Mouse (Mus musculus) intestine, embryonic 16.5 days (tissue): Measurements from ENCODE around the gene Iqcf3. TPM values are rescaled to one million over a fixed set of nuclear protein-coding genes. Genes with fewer than 3 reads are reported as not detected.
A peak's percentile ranks its signal among the peaks of the same experiment; 100 is the strongest.

Experiments
- ATAC-seq: fragments of 200-750 bp; cut with Nextera tagmentation; 2 replicates; pipeline ENCODE4 v1.8.0; 2017; ENCODE audit warnings: moderate TSS enrichment, moderate library complexity
- H3K27ac ChIP-seq: fragments of 300-500 bp; sonication (generic); 2 replicates; pipeline ENCODE4 v1.5.1; 2014; ENCODE audit warnings: mild to moderate bottlenecking, low read length
- H3K27me3 ChIP-seq: fragments of 300-500 bp; sonication (generic); replicated peaks from 2 replicates; pipeline ENCODE4 v1.6.1; 2014; ENCODE audit warnings: low read length, control low read depth, mixed read lengths; ENCODE audit not compliant: control insufficient read depth, insufficient read depth
- H3K36me3 ChIP-seq: fragments of 300-500 bp; sonication (generic); 2 replicates; pipeline ENCODE4 v1.6.1; 2014; ENCODE audit warnings: low read length, control low read depth; ENCODE audit not compliant: control insufficient read depth, insufficient read depth
- H3K4me1 ChIP-seq: fragments of 300-500 bp; sonication (generic); 2 replicates; pipeline ENCODE4 v1.6.1; 2014; ENCODE audit warnings: low read length, control low read depth, mixed read lengths; ENCODE audit not compliant: control insufficient read depth, insufficient read depth
- H3K4me2 ChIP-seq: fragments of 300-500 bp; sonication (generic); 2 replicates; pipeline ENCODE4 v1.6.1; 2014; ENCODE audit warnings: low read depth, low read length, control low read depth
- H3K4me3 ChIP-seq: fragments of 300-500 bp; sonication (generic); 2 replicates; pipeline ENCODE4 v1.5.1; 2014; ENCODE audit warnings: mild to moderate bottlenecking, low read length
- H3K9ac ChIP-seq: fragments of 300-500 bp; sonication (generic); 2 replicates; pipeline ENCODE4 v1.6.1; 2014; ENCODE audit warnings: low read depth, low read length
- H3K9me3 ChIP-seq: fragments of 300-500 bp; sonication (generic); 2 replicates; pipeline ENCODE4 v1.6.1; 2016; ENCODE audit warnings: low read length, control low read depth; ENCODE audit not compliant: control insufficient read depth
- WGBS: fragments of 180-500 bp; shearing (Covaris S2); extraction: QIAGEN DNeasy Blood & Tissue Kit; methylation state at CpG from one replicate; pipeline ENCODE4 v1.1.7; 2014; 5-methylcytosine and 5-hydroxymethylcytosine counted together
- polyA plus RNA-seq: library from polyadenylated mRNA; unstranded; fragments of >200 nt; fragmentation: Nextera tagmentation; extraction: Ambion mirVana; gene quantifications from 2 replicates; pipeline ENCODE4 v1.2.1, GENCODE M21; 2015

Iqcf3 gene
- polyA plus RNA-seq, 1 experiment from 2014 or later: not detected

DNA sequence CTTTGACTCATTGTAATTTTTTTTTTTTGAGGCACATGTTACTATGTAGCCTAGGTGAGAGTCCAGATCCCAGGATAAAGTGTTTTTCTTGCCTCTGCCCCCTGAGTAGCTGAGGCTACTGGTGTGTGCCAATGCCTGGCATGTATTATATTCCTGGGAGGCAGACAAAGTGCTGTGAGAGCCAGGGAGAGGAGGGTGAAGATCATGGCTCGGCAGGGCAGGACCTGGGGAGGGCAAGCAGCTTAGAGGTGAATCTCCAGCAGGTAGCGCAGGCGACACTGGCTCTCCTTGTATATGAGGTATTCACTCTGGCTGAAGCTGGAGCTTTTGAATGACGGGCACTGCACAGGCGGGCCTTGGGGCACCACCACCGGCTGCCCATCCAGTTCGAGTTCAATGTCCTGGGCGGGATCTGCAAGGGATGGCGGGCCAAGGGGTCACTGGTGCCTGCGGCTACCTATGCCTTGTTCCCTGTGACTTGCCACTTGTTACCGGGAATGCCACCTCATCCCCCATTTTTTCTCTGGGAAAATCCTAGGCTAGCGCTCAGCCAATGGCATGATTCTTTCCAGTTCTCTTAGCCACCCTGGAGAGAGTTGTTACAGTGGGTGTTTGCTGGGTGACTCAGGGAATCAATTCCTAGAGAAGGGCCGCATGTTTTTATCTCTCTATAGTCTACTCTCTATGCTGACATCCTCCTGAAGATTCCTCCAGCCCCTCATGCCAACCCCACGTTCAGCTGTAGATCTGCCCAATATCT lies 90.3 kb downstream of the Iqcf3 start:
- Histone ChIP-seq H3K36me3 (no peaks in the 10 kb centered on the region), H3K4me1 (peaks cover 39% of the 10 kb centered on the region), H3K4me3 (0 out of 2 replicates have a peak overlapping the region, but pooled peaks have one; percentile 13), H3K9ac (no peak overlapping the region), H3K27me3 (no peaks in the 10 kb centered on the region; the same call in 1 of the 2 replicates), H3K27ac (no peak overlapping the region), H3K4me2 (peak overlapping the region; percentile 48), H3K9me3 (no peaks in the 10 kb centered on the region)
- ATAC-seq: no peak
- WGBS: 70% methylated on average over 14 of the region's 14 CpGs

DNA sequence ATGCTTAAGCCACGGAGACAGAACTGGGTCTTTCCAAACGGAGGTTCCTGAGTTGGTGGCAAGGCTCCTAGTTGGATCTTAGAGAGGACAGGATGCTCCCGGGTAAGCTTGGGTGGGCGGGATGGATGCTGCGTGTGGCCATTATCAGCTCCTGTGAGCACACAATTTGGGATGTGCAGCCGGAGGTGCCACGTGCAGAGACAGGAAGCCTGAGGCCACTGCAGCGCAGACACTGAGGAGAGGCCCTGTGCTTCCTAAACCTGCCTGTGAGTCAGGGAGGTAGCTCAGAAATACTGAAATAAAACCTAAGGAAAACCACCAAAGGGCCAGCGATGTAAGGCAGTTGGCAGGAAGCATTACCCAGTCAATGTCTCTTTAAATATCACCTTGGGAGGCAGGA lies 91.7 kb downstream of the Iqcf3 start:
- Histone ChIP-seq H3K4me3 (no peak overlapping the region), H3K36me3 (no peaks in the 10 kb centered on the region), H3K9me3 (no peaks in the 10 kb centered on the region), H3K4me1 (peaks cover 34% of the 10 kb centered on the region), H3K9ac (no peak overlapping the region), H3K4me2 (no peak overlapping the region), H3K27ac (no peak overlapping the region), H3K27me3 (peaks cover 12% of the 10 kb centered on the region)
- 76% methylated on average over 9 of the region's 9 CpGs for WGBS
- ATAC-seq: no peak

DNA sequence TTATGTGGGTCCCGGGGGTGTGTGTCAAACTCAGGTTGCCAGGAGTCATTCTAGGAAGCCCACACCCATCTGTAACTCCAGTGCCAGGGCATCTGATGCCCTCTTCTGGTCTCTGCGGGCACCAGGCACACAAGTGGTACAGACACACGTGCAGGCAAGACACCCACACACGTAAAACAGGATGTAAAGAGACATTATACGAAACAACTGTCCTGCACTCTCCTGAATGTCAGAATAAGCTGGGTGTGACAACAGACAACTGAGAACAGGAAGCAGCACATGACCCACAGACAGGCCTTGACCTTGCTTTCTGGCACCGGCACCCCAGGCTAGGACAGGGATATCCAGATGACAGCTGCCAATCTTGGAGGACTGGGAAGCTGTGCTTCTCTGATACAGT lies 92.1 kb downstream of the Iqcf3 start:
- H3K9me3 ChIP-seq: no peaks in the 10 kb centered on the region
- H3K27ac ChIP-seq: no peak overlapping the region
- peaks cover 17% of the 10 kb centered on the region for H3K27me3 ChIP-seq
- no peak overlapping the region for H3K4me2 ChIP-seq
- no peaks in the 10 kb centered on the region for H3K36me3 ChIP-seq
- WGBS: 72% methylated on average over 6 of the region's 6 CpGs
- ATAC-seq: no peak
- peaks cover 34% of the 10 kb centered on the region for H3K4me1 ChIP-seq
- no peak overlapping the region for H3K4me3 ChIP-seq
- H3K9ac ChIP-seq: no peak overlapping the region

DNA sequence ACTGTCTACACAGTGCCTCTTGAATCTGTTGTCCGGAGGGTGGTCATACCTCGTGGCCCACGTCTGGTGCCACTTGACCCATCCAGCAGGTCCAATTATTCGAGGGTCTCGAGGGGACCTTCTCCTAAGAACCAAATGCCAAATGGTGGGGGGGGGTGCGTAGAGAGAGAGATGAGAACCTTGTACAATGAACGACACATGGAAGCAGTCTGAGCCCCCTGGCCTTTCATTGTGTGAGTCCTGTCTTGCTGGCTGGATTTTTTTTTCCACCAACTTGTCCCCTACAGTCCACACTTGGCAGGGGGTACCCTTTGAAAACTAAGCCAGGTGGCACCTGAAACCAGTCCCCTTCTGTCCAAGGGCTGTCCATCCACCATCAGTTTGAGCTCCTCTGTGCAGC lies 93.7 kb downstream of the Iqcf3 start:
- peaks cover 25% of the 10 kb centered on the region for H3K4me1 ChIP-seq
- H3K4me3 ChIP-seq: no peak overlapping the region
- no peak overlapping the region for H3K9ac ChIP-seq
- H3K27ac ChIP-seq: no peak overlapping the region
- H3K36me3 ChIP-seq: no peaks in the 10 kb centered on the region
- H3K9me3 ChIP-seq: no peaks in the 10 kb centered on the region
- H3K27me3 ChIP-seq: peaks cover 21% of the 10 kb centered on the region
- WGBS: 93% methylated on average over 7 of the region's 7 CpGs
- no peak for ATAC-seq
- no peak overlapping the region for H3K4me2 ChIP-seq

DNA sequence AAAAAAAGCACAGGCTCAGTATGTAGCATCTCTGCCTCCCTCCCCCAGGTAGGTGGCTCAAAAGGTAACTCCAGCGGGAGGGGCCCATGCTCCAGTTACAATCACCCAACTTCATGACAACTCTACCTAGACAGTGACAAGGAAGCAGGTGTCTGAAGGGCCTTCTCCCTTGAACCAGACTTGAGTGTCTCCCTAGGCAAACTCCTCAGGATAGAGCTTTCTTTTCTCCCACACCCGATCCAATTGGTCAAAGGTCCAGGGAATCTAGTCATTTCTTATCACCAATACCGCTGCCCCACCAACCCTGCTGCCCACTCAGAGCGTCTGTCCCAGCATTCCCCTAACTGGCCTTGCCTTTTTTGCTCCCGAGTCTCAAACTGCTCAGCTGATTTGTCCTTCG lies 94.7 kb downstream of the Iqcf3 start:
- Histone ChIP-seq H3K9me3 (no peaks in the 10 kb centered on the region), H3K27me3 (peaks cover 21% of the 10 kb centered on the region), H3K9ac (no peak overlapping the region), H3K4me1 (peaks cover 18% of the 10 kb centered on the region), H3K4me3 (no peak overlapping the region), H3K27ac (no peak overlapping the region), H3K4me2 (no peak overlapping the region), H3K36me3 (no peaks in the 10 kb centered on the region)
- 81% methylated on average over 6 of the region's 6 CpGs for WGBS
- ATAC-seq: no peak

DNA sequence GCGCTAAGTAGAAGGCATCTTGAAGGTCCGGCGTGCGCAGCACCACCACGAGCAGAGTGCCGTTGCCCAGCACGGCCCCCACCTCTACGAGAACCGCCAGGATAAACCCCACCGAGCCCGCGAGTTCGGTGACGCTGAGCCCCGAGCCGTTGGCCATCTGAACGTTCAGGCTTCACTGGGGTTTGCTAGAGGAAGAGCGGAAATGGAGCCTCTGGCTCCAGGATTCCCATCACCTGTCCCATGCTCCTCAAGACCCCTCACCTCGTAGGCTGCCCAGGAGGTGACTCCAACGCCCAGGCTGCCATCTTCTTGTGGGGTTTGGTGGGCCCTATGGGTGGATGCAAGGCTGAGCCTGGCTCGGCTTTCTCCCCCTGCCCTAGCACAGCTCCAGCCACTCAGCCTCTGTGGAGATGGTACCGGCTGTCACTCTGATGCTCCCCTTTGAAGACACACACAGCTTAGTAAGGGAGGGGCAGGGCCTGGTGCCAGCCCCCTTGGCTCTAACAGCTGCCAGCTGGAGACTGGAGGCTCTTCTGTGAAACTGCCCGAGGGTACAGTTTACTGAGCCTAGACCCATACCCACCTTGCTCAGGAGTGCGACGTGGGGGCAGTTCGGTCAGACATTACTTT lies 95.7 kb downstream of the Iqcf3 start, which contains the start of gene Gpr62:
Gene Gpr62, minus strand, starts transcription at position 368 of the 630 bp plus-strand sequence.
- Histone ChIP-seq H3K9me3 (no peaks in the 10 kb centered on the region), H3K27ac (no peak within 1 kb of the TSS; the same call in 1 of the 2 replicates), H3K4me3 (peak within 1 kb of the TSS; percentile 67), H3K36me3 (no peaks in the 10 kb centered on the region), H3K27me3 (peaks cover 21% of the 10 kb centered on the region), H3K4me1 (peaks cover 15% of the 10 kb centered on the region), H3K4me2 (peak within 1 kb of the TSS; percentile 98), H3K9ac (peak within 1 kb of the TSS; percentile 72)
- ATAC-seq: no peak
- WGBS: 32% methylated on average over 26 of the region's 26 CpGs

DNA sequence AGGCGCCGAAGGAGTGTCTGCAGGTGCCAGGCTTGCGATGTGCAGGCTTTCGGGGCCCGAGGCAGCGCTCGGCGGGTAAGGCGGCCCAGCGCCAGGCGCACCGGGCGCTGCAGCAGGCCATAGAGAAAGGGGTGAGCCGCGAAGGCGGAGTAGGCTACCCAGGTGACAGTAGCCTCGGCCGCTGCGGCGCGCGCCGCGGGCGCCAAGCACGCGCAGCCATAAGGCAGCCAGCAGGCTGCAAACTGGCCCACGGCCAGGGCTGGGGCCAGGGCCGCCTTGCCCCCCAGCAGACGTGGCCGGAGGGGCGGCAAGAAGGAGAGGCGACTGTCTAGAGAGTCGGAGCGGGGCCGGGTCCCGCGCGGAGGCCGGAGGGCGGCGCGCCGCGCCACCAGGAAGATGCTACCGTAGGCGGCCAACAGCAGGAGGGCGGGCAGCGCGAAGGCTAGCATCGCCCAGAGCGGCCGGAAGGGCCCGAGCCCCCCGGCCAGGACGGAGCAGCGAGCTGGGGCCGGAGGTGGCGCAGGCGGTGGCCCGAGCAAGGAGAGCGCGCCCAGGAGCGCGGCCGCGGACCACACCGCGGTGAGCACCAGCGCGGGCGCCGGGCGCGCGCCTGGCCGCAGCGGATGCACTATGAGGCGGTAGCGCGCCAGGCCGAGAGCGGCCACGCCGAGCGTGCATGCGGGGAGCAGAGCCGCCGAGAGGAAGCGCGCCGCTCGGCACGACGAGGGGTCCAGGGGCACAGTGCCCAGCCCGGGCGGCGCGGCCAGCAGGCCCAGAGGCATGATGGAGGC lies 96.5 kb downstream of the Iqcf3 start:
- H3K9ac ChIP-seq: peak overlapping the region; percentile 72
- H3K4me1 ChIP-seq: peaks cover 15% of the 10 kb centered on the region
- peaks cover 21% of the 10 kb centered on the region for H3K27me3 ChIP-seq
- H3K27ac ChIP-seq: no peak overlapping the region; the same call in 1 of the 2 replicates
- peak overlapping the region; percentile 67 for H3K4me3 ChIP-seq
- H3K4me2 ChIP-seq: peak overlapping the region; percentile 98
- 2% methylated on average over 97 of the region's 99 CpGs for WGBS
- ATAC-seq: peak; percentile 65
- no peaks in the 10 kb centered on the region for H3K9me3 ChIP-seq
- no peaks in the 10 kb centered on the region for H3K36me3 ChIP-seq

DNA sequence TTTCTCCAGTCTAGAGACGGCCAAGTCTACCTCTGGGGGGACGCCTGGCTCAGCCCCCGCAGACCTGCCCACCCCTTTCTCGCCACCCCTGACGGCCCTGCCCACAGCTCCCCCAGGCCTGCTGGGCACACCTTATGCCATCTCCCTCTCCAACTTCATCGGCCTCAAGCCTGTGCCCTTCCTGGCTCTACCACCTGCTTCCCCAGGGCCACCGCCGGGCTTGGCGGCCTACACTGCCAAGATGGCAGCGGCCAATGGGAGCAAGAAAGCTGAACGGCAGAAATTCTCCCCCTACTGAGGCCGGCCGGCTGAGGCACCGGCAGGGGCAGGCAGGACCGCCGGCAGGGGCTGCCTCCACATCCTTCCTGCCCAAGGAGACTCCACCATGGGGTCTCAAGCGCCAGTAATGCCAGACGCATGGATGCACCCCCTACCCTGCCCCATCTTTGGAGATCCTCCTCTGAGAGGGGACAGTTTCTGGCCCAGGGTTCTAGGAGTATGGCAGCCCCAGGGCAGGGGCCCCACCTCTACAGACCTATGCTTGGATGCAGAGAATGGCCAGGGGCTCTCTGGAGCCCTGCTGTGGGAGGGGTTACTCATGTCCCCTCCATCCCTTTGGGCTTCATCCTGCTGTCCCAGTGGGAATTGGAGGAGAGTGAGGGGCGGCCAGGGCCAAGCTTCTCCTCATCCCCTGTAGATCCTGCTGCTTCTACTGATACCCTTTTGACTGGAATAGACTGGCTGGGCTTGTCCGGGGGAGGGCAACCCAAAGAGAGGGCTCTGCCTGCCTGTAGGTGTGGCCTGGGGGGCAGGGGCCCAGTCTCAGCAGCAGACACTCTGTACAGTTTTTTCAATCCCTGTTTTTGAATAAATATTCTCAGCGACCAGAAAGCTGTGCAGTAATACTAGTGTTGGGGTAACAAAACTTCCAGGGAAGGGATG lies 98.0 kb downstream of the Iqcf3 start:
- Histone ChIP-seq H3K27me3 (peaks cover 21% of the 10 kb centered on the region), H3K9ac (no peak overlapping the region), H3K9me3 (no peaks in the 10 kb centered on the region), H3K36me3 (no peaks in the 10 kb centered on the region), H3K27ac (no peak overlapping the region), H3K4me3 (no peak overlapping the region), H3K4me1 (peaks cover 15% of the 10 kb centered on the region), H3K4me2 (no peak overlapping the region)
- no peak for ATAC-seq
- 85% methylated on average over 21 of the region's 21 CpGs for WGBS
